Mouse (Mus musculus) forelimb bud, embryonic 11.5 days (tissue): ENCODE measurements around the gene Acin1.

ENCODE experiments used
- DNase-seq: peaks from one replicate; pipeline ENCODE4 v3.0.0-alpha.2; 2012; ENCODE audit warnings: low read depth, low spot score

The Acin1 gene

GRCm38 (mm10) chr14:54686522-54687143 lies at the start of gene Acin1:
Gene Acin1, minus strand, starts transcription at chr14:54686931.
- peak; percentile 100 for DNase-seq

- no peak for DNase-seq
Measured at GRCm38 (mm10) chr14:54735221-54735620, 48.5 kb upstream of the Acin1 start.

GRCm38 (mm10) chr14:54734004-54734403 lies 47.3 kb upstream of the Acin1 start:
- no peak for DNase-seq

GRCm38 (mm10) chr14:54732206-54732605 lies 45.5 kb upstream of the Acin1 start:
- no peak for DNase-seq

- DNase-seq = no peak
Measured at GRCm38 (mm10) chr14:54730305-54730704, 43.6 kb upstream of the Acin1 start.

- DNase-seq = no peak
Measured at GRCm38 (mm10) chr14:54728823-54729653, 42.3 kb upstream of the Acin1 start.

- no peak for DNase-seq
Measured at GRCm38 (mm10) chr14:54727565-54727964, 40.8 kb upstream of the Acin1 start.

GRCm38 (mm10) chr14:54724049-54724448 lies 37.3 kb upstream of the Acin1 start:
- DNase-seq = no peak

GRCm38 (mm10) chr14:54721711-54722110 lies 35.0 kb upstream of the Acin1 start:
- DNase-seq = no peak

- DNase-seq = no peak
Measured at GRCm38 (mm10) chr14:54720654-54721350, 34.1 kb upstream of the Acin1 start.

- no peak for DNase-seq
Measured at GRCm38 (mm10) chr14:54720041-54720440, 33.3 kb upstream of the Acin1 start.

DNA sequence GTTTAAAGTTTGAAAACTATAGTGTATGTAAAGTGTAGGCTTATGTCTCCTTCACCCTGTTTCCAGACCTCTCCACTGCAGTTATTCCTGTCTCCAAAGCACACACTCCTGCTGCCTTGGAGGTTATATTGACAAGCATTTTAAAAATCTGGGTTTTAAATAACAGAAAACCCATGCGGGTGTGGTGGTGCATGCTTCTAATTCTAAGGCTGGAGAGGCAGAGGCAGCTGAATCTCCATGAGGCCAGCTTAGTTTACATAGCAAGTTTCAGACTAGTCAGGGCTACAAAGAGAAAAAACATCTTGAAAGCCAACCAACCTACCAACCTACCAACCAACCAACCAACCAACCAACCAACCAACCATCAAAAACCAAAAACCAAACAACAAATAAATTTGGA lies 28.7 kb upstream of the Acin1 start:
- no peak for DNase-seq

DNA sequence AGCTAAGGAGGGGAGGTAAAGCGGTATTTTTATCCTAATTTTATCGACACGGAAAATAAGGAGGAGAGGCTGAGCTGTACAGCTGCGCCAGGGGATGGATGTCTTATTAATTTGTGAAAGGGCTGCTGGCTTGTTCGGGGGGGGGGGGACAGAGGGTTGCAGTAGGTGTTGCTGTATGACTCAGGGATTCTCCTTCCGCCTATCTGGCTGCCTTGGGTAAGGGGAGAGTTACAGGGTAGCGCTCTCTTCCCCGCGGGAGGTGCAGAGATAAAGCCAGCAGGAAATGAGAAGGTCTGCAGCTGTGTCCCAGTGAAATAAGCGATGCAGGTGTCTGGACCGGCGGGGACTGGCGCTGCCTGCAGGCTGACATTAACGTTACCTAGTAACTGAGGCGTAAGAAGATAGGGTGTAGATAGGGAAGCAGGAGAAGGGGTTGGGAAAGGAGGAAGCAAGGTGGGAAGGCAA lies 27.9 kb upstream of the Acin1 start:
- no peak for DNase-seq

DNA sequence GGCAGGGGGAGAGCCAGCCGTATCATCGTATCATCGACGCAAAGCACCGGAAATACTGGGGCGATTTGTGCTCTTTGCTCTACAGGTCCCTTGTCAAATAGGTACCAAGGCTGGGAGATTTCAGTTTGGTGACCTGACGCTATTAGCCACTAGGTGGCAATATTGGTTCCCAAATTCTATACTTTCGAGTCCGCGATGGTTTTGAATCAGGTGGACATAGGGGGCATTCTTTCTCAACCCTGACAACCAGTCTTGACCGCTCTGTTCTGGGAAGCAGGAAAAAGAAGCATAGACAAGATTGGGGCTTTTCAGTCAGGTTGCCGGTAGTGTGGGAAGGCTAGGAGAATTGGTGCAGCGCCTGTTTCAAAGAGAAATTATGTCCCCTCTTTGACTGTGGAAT lies 27.4 kb upstream of the Acin1 start:
- peak; percentile 92 for DNase-seq

- DNase-seq = no peak
Measured at GRCm38 (mm10) chr14:54712861-54713260, 26.1 kb upstream of the Acin1 start.

DNA sequence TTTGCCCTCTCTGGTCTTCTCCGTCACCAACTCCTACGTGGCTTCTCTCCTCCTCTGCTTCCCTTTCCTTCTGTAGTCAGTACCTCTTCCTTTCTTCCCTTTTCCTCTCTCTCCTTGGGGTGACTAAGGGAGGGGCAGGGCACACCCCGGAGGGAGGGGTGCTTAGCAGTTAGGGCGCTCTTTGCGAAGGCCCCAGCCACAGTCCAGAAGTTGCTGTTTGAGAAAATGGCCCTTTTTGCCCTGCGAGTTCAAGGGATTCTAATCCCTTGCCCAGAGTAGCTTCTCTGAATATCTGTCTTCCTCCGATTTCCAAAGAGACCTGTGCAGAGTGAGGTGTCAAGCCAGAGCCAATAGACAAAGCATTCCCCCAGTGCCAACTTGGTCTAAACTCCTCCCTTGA lies 25.3 kb upstream of the Acin1 start, which contains the start of gene Cebpe:
TSS of gene Cebpe (minus strand) at position 101 of the 400 bp plus-strand sequence.
- DNase-seq = no peak

GRCm38 (mm10) chr14:54709054-54709453 lies 22.3 kb upstream of the Acin1 start:
- DNase-seq = no peak

- DNase-seq = no peak
Measured at GRCm38 (mm10) chr14:54706589-54707320, 20.0 kb upstream of the Acin1 start.

DNA sequence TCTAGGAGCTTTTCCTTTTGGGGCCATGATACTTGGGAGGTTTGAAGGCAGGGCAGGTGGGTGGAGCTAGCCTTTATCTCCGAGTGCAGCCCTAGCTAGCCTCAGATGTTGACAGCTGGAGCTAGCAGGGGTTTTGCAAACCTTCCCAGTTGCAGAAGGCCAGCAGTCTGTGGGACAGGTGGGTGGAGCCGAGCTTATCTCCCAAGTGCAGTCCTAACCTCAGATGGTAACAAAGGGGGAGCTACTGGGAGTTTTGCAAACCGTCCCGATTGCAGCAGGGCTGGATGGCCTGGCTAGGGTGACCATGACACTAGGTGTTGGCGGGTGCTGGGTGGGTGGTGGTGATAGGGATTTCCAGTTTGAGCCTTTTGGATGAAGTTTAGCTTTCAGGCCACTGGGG lies 19.1 kb upstream of the Acin1 start:
- DNase-seq = no peak

GRCm38 (mm10) chr14:54703207-54703606 lies 16.5 kb upstream of the Acin1 start:
- no peak for DNase-seq

- peak; percentile 75 for DNase-seq
Measured at GRCm38 (mm10) chr14:54701298-54701697, 14.6 kb upstream of the Acin1 start.

DNA sequence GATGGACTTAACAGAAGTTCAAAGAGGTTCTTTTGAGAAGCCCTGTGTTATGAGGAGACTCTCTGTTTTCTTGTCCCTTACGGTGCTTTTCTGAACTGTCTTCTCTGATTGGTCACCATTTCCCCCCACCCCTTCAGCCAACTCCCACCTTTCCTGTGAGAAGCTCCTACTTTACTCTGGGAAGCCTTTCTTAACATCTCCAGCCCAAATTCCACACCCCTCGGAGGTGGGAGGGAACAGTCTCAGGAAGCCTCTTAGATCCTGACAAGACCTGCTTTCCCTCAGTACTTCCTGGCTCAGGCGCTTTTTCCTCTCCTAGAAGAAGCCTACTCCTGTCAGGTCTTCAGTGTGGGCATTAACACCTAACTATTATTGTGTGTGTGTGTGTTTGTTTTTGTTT lies 12.9 kb upstream of the Acin1 start:
- no peak for DNase-seq
